Comparison of ENCODE assay signal across 18 mouse cellular contexts in genomic region chr3:149936197-149936596, GRCm38 (mm10).
"Had no signal": no experiment of that assay in that cellular context is flagged by ENCODE, and none has a peak within 500 bp of the region (broad histone marks: within the 10 kb centered on the region; RNA-seq: fewer than 3 reads in every experiment).

No protein-coding gene starts in this region.

- H3K27me3 ChIP-seq: limb, embryonic 12.5 days; liver, embryonic 13.5 days; lung, embryonic 15.5 days; megakaryocyte, embryonic 14.5 days; midbrain, embryonic 15.5 days; neural tube, embryonic 12.5 days; stomach, embryonic 15.5 days had no signal

- DNase-seq: kidney, adult 11 months; kidney, adult 9 months; kidney, postnatal 10 days; kidney, postnatal 4 days; liver; liver, embryonic 13.5 days; liver, postnatal 0 days; lung, postnatal 14 days; right cerebral cortex, postnatal 14 days; thymus, postnatal 36 days had no signal

- H3K4me1 ChIP-seq: liver, embryonic 13.5 days; lung, embryonic 15.5 days; megakaryocyte, embryonic 14.5 days; midbrain, embryonic 15.5 days; neural tube, embryonic 12.5 days; stomach, embryonic 15.5 days had no signal

- H3K36me3 ChIP-seq: limb, embryonic 12.5 days; liver, embryonic 13.5 days; lung, embryonic 15.5 days; midbrain, embryonic 15.5 days; neural tube, embryonic 12.5 days; stomach, embryonic 15.5 days had no signal

- H3K27ac ChIP-seq: limb, embryonic 12.5 days; liver, embryonic 13.5 days; lung, embryonic 15.5 days; macrophage; midbrain, embryonic 15.5 days; neural tube, embryonic 12.5 days; stomach, embryonic 15.5 days had no signal

- H3K4me2 ChIP-seq: limb, embryonic 12.5 days; liver, embryonic 13.5 days; lung, embryonic 15.5 days; midbrain, embryonic 11.5 days; midbrain, embryonic 15.5 days; neural tube, embryonic 12.5 days; stomach, embryonic 15.5 days had no signal

- ATAC-seq: liver, postnatal 0 days; midbrain, embryonic 15.5 days had no signal

- H3K9me3 ChIP-seq: limb, embryonic 12.5 days; liver, embryonic 13.5 days; lung, embryonic 15.5 days; midbrain, embryonic 15.5 days; neural tube, embryonic 12.5 days; stomach, embryonic 15.5 days had no signal

- H3K9ac ChIP-seq: limb, embryonic 12.5 days; liver, embryonic 13.5 days; liver, postnatal 0 days; lung, embryonic 15.5 days; midbrain, embryonic 15.5 days; neural tube, embryonic 12.5 days; stomach, embryonic 15.5 days had no signal

- H3K4me3 ChIP-seq: limb, embryonic 12.5 days; liver, embryonic 13.5 days; lung, embryonic 15.5 days; megakaryocyte, embryonic 14.5 days; midbrain, embryonic 15.5 days; neural tube, embryonic 12.5 days; stomach, embryonic 15.5 days had no signal
